Mouse (Mus musculus) ES-Bruce4 (cell line): ENCODE data around the gene Cldn1. TPM values are rescaled to one million over a fixed set of nuclear protein-coding genes. Genes with fewer than 3 reads are reported as not detected.

ENCODE experiments used
- H3K27ac ChIP-seq: 2 replicates; pipeline ENCODE4 v1.5.1; 2012; ENCODE audit warnings: low read length, inconsistent platforms; ENCODE audit not compliant: insufficient read depth
- H3K27me3 ChIP-seq: 2 replicates; pipeline ENCODE4 v1.6.1; 2012; ENCODE audit warnings: mild to moderate bottlenecking, low read length, inconsistent platforms; ENCODE audit not compliant: control insufficient read depth, poor library complexity, insufficient read depth, severe bottlenecking
- H3K36me3 ChIP-seq: 2 replicates; pipeline ENCODE4 v1.6.1; 2012; ENCODE audit warnings: inconsistent platforms, mild to moderate bottlenecking, low read length, moderate library complexity; ENCODE audit not compliant: control insufficient read depth, poor library complexity, insufficient read depth, severe bottlenecking
- H3K4me1 ChIP-seq: one replicate; pipeline ENCODE4 v1.8.1; 2011; ENCODE audit warnings: low read length; ENCODE audit not compliant: control insufficient read depth, insufficient read depth
- H3K4me3 ChIP-seq: 2 replicates; pipeline ENCODE4 v1.5.1; 2011; ENCODE audit warnings: low read depth, mild to moderate bottlenecking, low read length
- H3K9ac ChIP-seq: 2 replicates; pipeline ENCODE4 v1.6.1; 2012; ENCODE audit warnings: low read depth, mild to moderate bottlenecking, inconsistent platforms; ENCODE audit not compliant: poor library complexity, severe bottlenecking
- H3K9me3 ChIP-seq: replicated peaks from 2 replicates; pipeline ENCODE4 v1.6.1; 2012; ENCODE audit warnings: mild to moderate bottlenecking, low read length, inconsistent platforms; ENCODE audit not compliant: control insufficient read depth, poor library complexity, insufficient read depth, severe bottlenecking
- CTCF ChIP-seq: IDR thresholded peaks from one replicate; pipeline ENCODE4 v1.8.1; 2011; ENCODE audit warnings: low read depth, low read length
- EP300 ChIP-seq: IDR thresholded peaks from 2 replicates; pipeline ENCODE4 v1.6.1; 2011; ENCODE audit warnings: low read depth, low read length; ENCODE audit not compliant: insufficient read depth
- POLR2A ChIP-seq: IDR thresholded peaks from one replicate; pipeline ENCODE4 v1.8.1; 2011; ENCODE audit warnings: low read length; ENCODE audit not compliant: insufficient read depth
- polyA plus RNA-seq: library from polyadenylated mRNA; stranded (reverse); fragments of >200 nt; gene quantifications from 2 replicates; pipeline ENCODE4 v1.2.4, GENCODE M21; 2011; ENCODE audit warnings: low read depth; ENCODE audit not compliant: missing spikeins, insufficient read depth, insufficient read length

The Cldn1 gene
- polyA plus RNA-seq, 1 experiment = 0.97 TPM

DNA sequence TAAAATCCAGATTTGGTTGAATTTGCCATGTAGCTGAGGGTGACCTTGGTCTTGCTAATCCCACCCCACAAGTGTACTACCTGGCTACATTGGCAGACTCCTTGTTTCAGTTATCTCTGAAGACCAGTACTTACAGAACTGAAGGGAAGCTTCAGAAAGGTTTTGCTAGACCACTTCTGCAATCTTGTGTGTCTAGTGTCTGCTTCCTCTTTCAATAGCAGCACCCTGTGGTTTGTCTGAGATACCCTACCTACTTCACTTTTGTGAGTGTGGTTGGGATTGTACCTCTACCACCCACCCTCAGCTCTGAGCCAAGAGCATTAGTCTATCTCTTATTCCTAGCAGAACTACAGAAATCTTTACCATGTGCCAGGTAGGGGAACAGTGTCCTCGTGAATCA is 22.8 kb downstream of the Cldn1 start:
- Histone ChIP-seq H3K36me3 (no peaks in the 10 kb centered on the region), H3K4me3 (no peak overlapping the region), H3K27me3 (no peaks in the 10 kb centered on the region), H3K27ac (no peak overlapping the region), H3K4me1 (no peaks in the 10 kb centered on the region), H3K9me3 (no peaks in the 10 kb centered on the region), H3K9ac (no peak overlapping the region)
- TF ChIP-seq CTCF = no peak
- no peak for TF ChIP-seq POLR2A
- TF ChIP-seq EP300 = no peak

DNA sequence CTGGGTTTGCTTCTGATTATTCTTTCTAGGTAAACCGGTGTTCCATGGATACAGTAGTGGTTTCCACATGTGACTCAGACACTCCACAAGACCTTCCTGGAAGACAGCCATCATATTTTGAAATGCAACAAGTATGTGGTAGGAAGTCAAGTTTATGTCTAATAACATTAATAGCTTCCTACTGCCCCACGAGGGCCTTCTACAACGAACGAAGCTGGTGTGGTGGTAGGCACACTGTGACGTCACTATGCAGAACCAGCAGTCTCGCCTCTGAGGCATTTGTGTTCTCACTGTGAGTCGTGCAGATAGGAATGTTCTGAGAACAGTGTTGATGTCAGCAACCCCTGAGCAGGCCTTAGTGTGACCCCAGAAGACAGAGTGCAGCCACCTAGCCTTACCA is 55.4 kb downstream of the Cldn1 start:
- Histone ChIP-seq H3K9me3 (no peaks in the 10 kb centered on the region), H3K9ac (no peak overlapping the region), H3K27me3 (no peaks in the 10 kb centered on the region), H3K27ac (no peak overlapping the region), H3K4me3 (no peak overlapping the region), H3K36me3 (no peaks in the 10 kb centered on the region), H3K4me1 (no peaks in the 10 kb centered on the region)
- no peak for TF ChIP-seq POLR2A
- TF ChIP-seq CTCF = no peak
- no peak for TF ChIP-seq EP300

DNA sequence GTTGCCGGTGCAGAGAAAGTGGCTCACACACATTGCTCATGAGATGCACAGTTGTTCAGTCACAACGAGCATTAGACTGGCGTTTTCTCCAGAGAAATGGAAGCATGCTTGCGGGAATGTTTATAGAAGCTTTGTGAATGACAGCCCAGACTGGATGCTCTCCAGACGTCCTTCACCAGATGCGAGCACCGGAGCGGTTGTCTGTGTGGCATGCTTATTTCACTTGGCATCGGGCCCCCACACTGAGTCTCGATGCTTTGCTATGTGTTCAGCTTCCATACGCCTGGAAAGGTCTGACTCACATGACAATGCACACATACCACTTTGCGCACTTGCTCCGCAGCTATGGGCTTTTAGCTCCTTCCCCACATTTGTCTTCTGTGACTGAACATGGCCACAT is 56.8 kb downstream of the Cldn1 start:
- TF ChIP-seq CTCF (no peak), POLR2A (no peak), EP300 (no peak)
- H3K36me3 ChIP-seq = no peaks in the 10 kb centered on the region
- H3K4me1 ChIP-seq = no peaks in the 10 kb centered on the region
- no peak overlapping the region for H3K27ac ChIP-seq
- no peak overlapping the region for H3K4me3 ChIP-seq
- H3K9me3 ChIP-seq = no peaks in the 10 kb centered on the region
- H3K9ac ChIP-seq = no peak overlapping the region
- H3K27me3 ChIP-seq = no peaks in the 10 kb centered on the region

GRCm38 (mm10) chr16:26309402-26309801 is 62.2 kb downstream of the Cldn1 start:
- Histone ChIP-seq H3K9ac (no peak overlapping the region), H3K4me3 (no peak overlapping the region), H3K36me3 (no peaks in the 10 kb centered on the region), H3K4me1 (no peaks in the 10 kb centered on the region), H3K27ac (no peak overlapping the region), H3K9me3 (no peaks in the 10 kb centered on the region), H3K27me3 (no peaks in the 10 kb centered on the region)
- no peak for TF ChIP-seq EP300
- no peak for TF ChIP-seq CTCF
- TF ChIP-seq POLR2A = no peak

Other genes starting within 250 kb of the Cldn1 start
- gene Cldn16, start 91.3 kb upstream of the Cldn1 start, polyA plus RNA-seq = not detected in 2 replicates
- not detected in 2 replicates for gene Tmem207, start 154.9 kb upstream of the Cldn1 start, polyA plus RNA-seq
- 1.3 and 1.7 TPM in 2 replicates for gene Il1rap, start 209.9 kb upstream of the Cldn1 start, polyA plus RNA-seq